ENCODE assay signal across 8 mouse cellular contexts in the genomic region with DNA sequence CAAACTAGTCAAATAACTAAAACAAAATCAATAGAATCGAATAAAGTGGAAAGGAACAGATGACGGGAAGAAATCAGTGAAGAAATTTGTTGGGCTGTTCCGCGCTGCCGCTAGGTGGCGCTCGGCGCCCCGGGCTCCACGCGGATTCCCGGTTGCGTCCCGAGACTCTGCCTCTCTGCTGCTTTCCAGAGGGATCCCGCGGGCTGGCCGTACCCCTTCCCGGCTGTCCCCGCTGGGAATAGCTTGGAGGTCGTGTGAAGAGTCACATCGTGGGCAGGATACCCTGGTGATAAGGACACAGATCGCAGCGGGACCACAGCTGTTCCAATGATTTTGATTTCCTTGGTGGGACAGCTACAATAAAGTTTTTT. TPM values are rescaled to one million over a fixed set of nuclear protein-coding genes. Genes with fewer than 3 reads are reported as not detected.
DNase-seq lines count a peak whose midpoint lies in the region; ATAC-seq and TF ChIP-seq lines count a peak whose summit lies in the region.

No protein-coding gene starts in this region.

- TF ChIP-seq CTCF in C2C12 (IDR thresholded peaks at IDR 0.05; ENCODE audit: control insufficient read depth, insufficient read depth, insufficient read length): peak; percentile 72
- TF ChIP-seq CTCF in bone marrow macrophage, adult 2 months (IDR thresholded peaks at IDR 0.05; ENCODE audit: low read depth, low read length): peak; percentile 91

- no peaks in the 10 kb centered on the region for H3K79me2 ChIP-seq in C2C12 (ENCODE audit: control insufficient read depth, insufficient read depth)

- H3K4me3 ChIP-seq in C2C12 (ENCODE audit: insufficient read depth, poor library complexity, severe bottlenecking): no peak overlapping the region
- H3K4me3 ChIP-seq in bone marrow macrophage, adult 2 months (ENCODE audit: insufficient read depth, low read length): peak overlapping the region; percentile 49
- peak overlapping the region; percentile 43 for H3K4me3 ChIP-seq in erythroblast, embryonic 14.5 days (replicated peaks)
- H3K4me3 ChIP-seq in heart, embryonic 14.5 days (ENCODE audit: control insufficient read depth in 1 of 2, insufficient read depth in 1 of 2, low read depth in 1 of 2, low read length in 2 of 2): peak overlapping the region; percentile 41 to 52
- peak overlapping the region; percentile 45 for H3K4me3 ChIP-seq in liver, embryonic 16.5 days (ENCODE audit: low read depth, low read length)
- peak overlapping the region; percentile 29 for H3K4me3 ChIP-seq in neural tube, embryonic 13.5 days

- no peak overlapping the region for H3ac ChIP-seq in C2C12 (ENCODE audit: control insufficient read depth, insufficient read length, low read depth)

- peaks cover 10% of the 10 kb centered on the region for H3K36me3 ChIP-seq in C2C12 (ENCODE audit: control insufficient read depth, insufficient read depth)
- H3K36me3 ChIP-seq in erythroblast, embryonic 14.5 days (ENCODE audit: control insufficient read depth): peaks cover 29% of the 10 kb centered on the region
- peaks cover 31% of the 10 kb centered on the region for H3K36me3 ChIP-seq in heart, embryonic 14.5 days (ENCODE audit: control insufficient read depth, insufficient read depth, low read length)
- no peaks in the 10 kb centered on the region for H3K36me3 ChIP-seq in liver, embryonic 16.5 days (ENCODE audit: control insufficient read depth, insufficient read depth)
- H3K36me3 ChIP-seq in neural tube, embryonic 13.5 days: peaks cover 34% of the 10 kb centered on the region

- peak; percentile 53; the same call in 1 of the 2 replicates for ATAC-seq in heart, embryonic 14.5 days (ENCODE audit: insufficient number of reproducible peaks, insufficient read depth, low FRiP score, low read depth)
- no peak for ATAC-seq in liver, embryonic 16.5 days (ENCODE audit: low read depth)
- peak; percentile 81 for ATAC-seq in neural tube, embryonic 13.5 days (ENCODE audit: low read depth)

- DNase-seq in kidney, postnatal 10 days: peak; percentile 85
- peak; percentile 21 to 27 for DNase-seq in thymus, adult 18-20 months

- H3K4me1 ChIP-seq in bone marrow macrophage, adult 2 months (ENCODE audit: control insufficient read depth, insufficient read depth, low read length): peaks cover 2% of the 10 kb centered on the region; the same call in 1 of the 2 replicates
- peaks cover 12% of the 10 kb centered on the region for H3K4me1 ChIP-seq in erythroblast, embryonic 14.5 days (ENCODE audit: control insufficient read depth)
- peaks cover 2 to 7% of the 10 kb centered on the region in 2 experiments; a peak in 2 of 4 replicates for H3K4me1 ChIP-seq in heart, embryonic 14.5 days (ENCODE audit: control insufficient read depth in 2 of 2, insufficient read depth in 2 of 2, low read length in 2 of 2)
- H3K4me1 ChIP-seq in liver, embryonic 16.5 days (ENCODE audit: control insufficient read depth, low read depth, low read length): peaks cover 5% of the 10 kb centered on the region
- H3K4me1 ChIP-seq in neural tube, embryonic 13.5 days (replicated peaks): peaks cover 13% of the 10 kb centered on the region

- TF ChIP-seq POLR2A in bone marrow macrophage, adult 2 months (IDR thresholded peaks at IDR 0.05; ENCODE audit: borderline replicate concordance, low read depth, low read length): no peak

- H3K4me2 ChIP-seq in heart, embryonic 14.5 days (ENCODE audit: low read length): peak overlapping the region; percentile 79
- peak overlapping the region; percentile 57 for H3K4me2 ChIP-seq in liver, embryonic 16.5 days (ENCODE audit: low read depth, low read length)
- peak overlapping the region; percentile 59 for H3K4me2 ChIP-seq in neural tube, embryonic 13.5 days

- H3K79me3 ChIP-seq in C2C12 (ENCODE audit: low read depth): no peaks in the 10 kb centered on the region

- no peaks in the 10 kb centered on the region for H3K27me3 ChIP-seq in C2C12 (ENCODE audit: control insufficient read depth, insufficient read depth, insufficient read length)
- no peaks in the 10 kb centered on the region for H3K27me3 ChIP-seq in erythroblast, embryonic 14.5 days (ENCODE audit: control insufficient read depth)
- no peaks in the 10 kb centered on the region; the same call in 1 of the 2 replicates for H3K27me3 ChIP-seq in heart, embryonic 14.5 days (ENCODE audit: control insufficient read depth, insufficient read depth, low read length)
- no peaks in the 10 kb centered on the region for H3K27me3 ChIP-seq in liver, embryonic 16.5 days (ENCODE audit: control insufficient read depth, insufficient read depth, low read depth, low read length)
- H3K27me3 ChIP-seq in neural tube, embryonic 13.5 days: no peaks in the 10 kb centered on the region

- no peak overlapping the region for H3K27ac ChIP-seq in bone marrow macrophage, adult 2 months (ENCODE audit: insufficient read depth, low read depth, low read length)
- H3K27ac ChIP-seq in heart, embryonic 14.5 days (replicated peaks in 1 of 2; ENCODE audit: control insufficient read depth in 1 of 2, insufficient read depth in 1 of 2, low read depth in 2 of 2, low read length in 2 of 2): peak overlapping the region; percentile 55
- peak overlapping the region; percentile 82 for H3K27ac ChIP-seq in liver, embryonic 16.5 days (ENCODE audit: low read length)
- H3K27ac ChIP-seq in neural tube, embryonic 13.5 days (replicated peaks): no peak overlapping the region

- WGBS in heart, embryonic 14.5 days: under 1% methylated on average over 23 of the region's 23 CpGs
- under 1% methylated on average over 23 of the region's 23 CpGs for WGBS in liver, embryonic 16.5 days (ENCODE audit: insufficient replicate concordance)
- 1% methylated on average over 23 of the region's 23 CpGs for WGBS in neural tube, embryonic 13.5 days

- H3K9me3 ChIP-seq in erythroblast, embryonic 14.5 days (ENCODE audit: control insufficient read depth, low read length): no peaks in the 10 kb centered on the region
- H3K9me3 ChIP-seq in heart, embryonic 14.5 days (ENCODE audit: control insufficient read depth, low read length): no peaks in the 10 kb centered on the region
- no peaks in the 10 kb centered on the region for H3K9me3 ChIP-seq in liver, embryonic 16.5 days (replicated peaks; ENCODE audit: control insufficient read depth, low read length)
- no peaks in the 10 kb centered on the region for H3K9me3 ChIP-seq in neural tube, embryonic 13.5 days

- H3K9ac ChIP-seq in heart, embryonic 14.5 days (ENCODE audit: low read length): peak overlapping the region; percentile 64
- H3K9ac ChIP-seq in liver, embryonic 16.5 days (ENCODE audit: low read depth, low read length): peak overlapping the region; percentile 38; the same call in 1 of the 2 replicates
- peak overlapping the region; percentile 47 for H3K9ac ChIP-seq in neural tube, embryonic 13.5 days

TF ChIP-seq in C2C12, 6 proteins besides CTCF, POLR2A, EP300 and RAD21:
- TF ChIP-seq MYOD1 (IDR thresholded peaks at IDR 0.05; ENCODE audit: control insufficient read depth, insufficient read length, low read depth) (no peak), MAX (IDR thresholded peaks at IDR 0.05) (no peak), USF1 (IDR thresholded peaks at IDR 0.05; ENCODE audit: low read depth) (no peak), FOSL1 (IDR thresholded peaks at IDR 0.05; ENCODE audit: insufficient read depth, low read length, poor library complexity, severe bottlenecking) (no peak), CEBPB (IDR thresholded peaks at IDR 0.05; ENCODE audit: low read depth) (no peak), MYOG (IDR thresholded peaks at IDR 0.05; ENCODE audit: control insufficient read depth, extremely low read depth, insufficient read length) (no peak)

RNA-seq across cellular contexts. Expression of gene Trim71, which starts 19.6 kb away (rescaled TPM):
- 0.01 TPM for polyA plus RNA-seq in C2C12 (2012; fragmentation: generic; extraction: Trizol)
- polyA plus RNA-seq in bone marrow macrophage, adult 2 months (2012; ENCODE audit: insufficient read depth, insufficient read length, missing spikeins): not detected in 2 replicates
- polyA plus RNA-seq in erythroblast, embryonic 14.5 days (2012): under 0.01 TPM in 1 of 2 replicates, not detected in the other
- 0.05 TPM in 1 of 2 replicates, not detected in the other for polyA plus RNA-seq in heart, embryonic 14.5 days (2014; fragmentation: Nextera tagmentation; extraction: Ambion mirVana)
- polyA plus RNA-seq in liver, embryonic 16.5 days (2015; fragmentation: Nextera tagmentation; extraction: Ambion mirVana): 0.69 and 0.71 TPM in 2 replicates
- 0.32 and 0.55 TPM in 2 replicates for polyA plus RNA-seq in neural tube, embryonic 13.5 days (2015; fragmentation: Nextera tagmentation; extraction: Ambion mirVana)

RNA-seq across cellular contexts. Expression of gene Cnot10, which starts 56.2 kb away (rescaled TPM):
- polyA plus RNA-seq in C2C12 (2012; fragmentation: generic; extraction: Trizol): 32.7 TPM
- 23.0 and 24.2 TPM in 2 replicates for polyA plus RNA-seq in bone marrow macrophage, adult 2 months (2012; ENCODE audit: insufficient read depth, insufficient read length, missing spikeins)
- 1.6 TPM in 2 replicates for polyA plus RNA-seq in erythroblast, embryonic 14.5 days (2012)
- 34.5 and 36.4 TPM in 2 replicates for polyA plus RNA-seq in heart, embryonic 14.5 days (2014; fragmentation: Nextera tagmentation; extraction: Ambion mirVana)
- 23.0 and 24.4 TPM in 2 replicates for polyA plus RNA-seq in liver, embryonic 16.5 days (2015; fragmentation: Nextera tagmentation; extraction: Ambion mirVana)
- polyA plus RNA-seq in neural tube, embryonic 13.5 days (2015; fragmentation: Nextera tagmentation; extraction: Ambion mirVana): 57.1 and 62.2 TPM in 2 replicates

Comparison
In these comparisons a context has a peak if more than half of its experiments do, and no peak if none do; other contexts are left out.
1. H3K27ac ChIP-seq: peak in heart, embryonic 14.5 days (2 of 2) and liver, embryonic 16.5 days (single experiment); none in bone marrow macrophage, adult 2 months (single experiment) and neural tube, embryonic 13.5 days (single experiment).
2. Peak in every context shown above with its lines, with median percentiles within 50 percentile points of each other: H3K4me2 ChIP-seq and H3K9ac ChIP-seq.